Mouse (Mus musculus): ENCODE data around the gene D17H6S53E.

- TF ChIP-seq POLR2A (IDR thresholded peaks at IDR 0.05; ENCODE audit: borderline replicate concordance, control insufficient read depth, low read depth, low read length) (no peak), CTCF (IDR thresholded peaks at IDR 0.05; ENCODE audit: control insufficient read depth, insufficient read depth, low read length) (no peak)
Observed at GRCm38 (mm10) chr17:35155451-35155850, 29.3 kb downstream of the D17H6S53E start.

Data from bone marrow, adult 2 months (tissue).